Mouse (Mus musculus) layer of hippocampus, adult 9-11 months (tissue): ENCODE measurements around the gene Gm2115.

ENCODE experiments used
- DNase-seq: peaks from one replicate; pipeline ENCODE4 v3.0.0; 2022

The Gm2115 gene

DNA sequence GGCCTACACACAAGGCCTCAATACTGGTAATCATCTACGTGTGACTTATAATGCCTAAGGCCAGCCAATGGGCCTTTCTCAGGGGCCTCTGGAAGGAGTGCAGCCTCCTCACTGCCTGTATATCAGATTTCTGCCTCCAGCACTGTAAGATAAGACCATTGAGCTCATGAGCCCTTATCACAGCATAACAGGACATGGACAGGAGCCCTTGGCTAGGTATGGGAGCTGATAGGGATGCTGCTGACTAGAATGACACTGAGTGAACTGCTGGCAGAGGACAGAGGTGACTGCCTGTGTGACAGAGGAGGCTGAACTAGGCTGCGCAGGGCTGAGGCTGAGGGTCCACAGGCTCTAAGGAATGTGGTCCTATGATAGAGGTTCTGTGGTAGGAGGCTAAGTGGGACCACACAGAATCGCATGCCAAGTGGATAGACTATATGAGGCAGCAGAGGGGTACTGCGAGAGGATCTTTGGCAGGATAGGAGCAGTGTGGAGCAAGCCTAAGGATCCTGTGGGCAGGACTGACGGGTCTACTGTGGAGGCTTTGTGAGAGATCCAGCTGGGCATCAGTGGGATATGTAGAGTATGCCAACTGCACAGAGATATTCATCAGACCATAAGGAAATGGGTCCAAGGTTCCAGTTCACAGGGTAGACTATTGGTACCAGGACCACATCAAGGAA, 58.5 kb downstream of the Gm2115 start:
- no peak for DNase-seq

DNA sequence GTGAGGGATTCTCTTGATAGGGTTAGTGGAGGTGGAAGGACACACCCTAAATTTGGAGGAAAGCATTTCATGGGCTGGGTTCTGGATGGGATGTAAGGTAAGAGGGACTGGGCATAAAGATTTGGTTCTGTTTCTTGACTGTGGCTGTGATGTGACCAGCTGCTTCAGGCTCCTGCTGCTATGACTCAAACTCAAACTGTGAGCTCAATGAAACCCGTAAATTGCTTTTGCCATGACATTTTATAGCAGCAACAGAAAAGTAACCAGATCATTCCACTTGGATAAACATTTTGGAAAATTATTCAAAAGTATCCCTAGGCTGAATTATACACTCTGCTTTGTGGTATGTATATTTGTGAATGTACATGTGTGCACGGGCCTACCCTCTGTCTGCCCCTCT, 61.9 kb downstream of the Gm2115 start:
- DNase-seq = no peak

DNA sequence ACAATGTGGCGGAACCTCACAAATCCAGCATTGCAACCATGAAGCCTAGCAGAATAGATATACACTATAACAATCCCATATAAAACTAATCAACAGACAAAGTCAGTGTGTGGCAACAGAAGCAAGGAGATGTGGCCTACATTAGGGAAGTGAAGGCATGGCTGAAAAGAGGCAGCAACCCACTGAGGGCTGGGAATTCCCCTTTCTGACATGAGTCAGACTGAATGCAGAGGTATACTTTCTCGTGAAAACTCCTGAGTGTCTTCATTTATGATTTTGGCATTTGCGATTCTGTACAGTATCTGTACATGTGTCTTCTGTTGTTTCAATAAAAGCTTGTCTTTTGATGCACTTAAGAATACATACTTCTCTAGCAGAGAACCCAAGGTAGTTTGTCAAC, 62.6 kb downstream of the Gm2115 start:
- no peak for DNase-seq

DNA sequence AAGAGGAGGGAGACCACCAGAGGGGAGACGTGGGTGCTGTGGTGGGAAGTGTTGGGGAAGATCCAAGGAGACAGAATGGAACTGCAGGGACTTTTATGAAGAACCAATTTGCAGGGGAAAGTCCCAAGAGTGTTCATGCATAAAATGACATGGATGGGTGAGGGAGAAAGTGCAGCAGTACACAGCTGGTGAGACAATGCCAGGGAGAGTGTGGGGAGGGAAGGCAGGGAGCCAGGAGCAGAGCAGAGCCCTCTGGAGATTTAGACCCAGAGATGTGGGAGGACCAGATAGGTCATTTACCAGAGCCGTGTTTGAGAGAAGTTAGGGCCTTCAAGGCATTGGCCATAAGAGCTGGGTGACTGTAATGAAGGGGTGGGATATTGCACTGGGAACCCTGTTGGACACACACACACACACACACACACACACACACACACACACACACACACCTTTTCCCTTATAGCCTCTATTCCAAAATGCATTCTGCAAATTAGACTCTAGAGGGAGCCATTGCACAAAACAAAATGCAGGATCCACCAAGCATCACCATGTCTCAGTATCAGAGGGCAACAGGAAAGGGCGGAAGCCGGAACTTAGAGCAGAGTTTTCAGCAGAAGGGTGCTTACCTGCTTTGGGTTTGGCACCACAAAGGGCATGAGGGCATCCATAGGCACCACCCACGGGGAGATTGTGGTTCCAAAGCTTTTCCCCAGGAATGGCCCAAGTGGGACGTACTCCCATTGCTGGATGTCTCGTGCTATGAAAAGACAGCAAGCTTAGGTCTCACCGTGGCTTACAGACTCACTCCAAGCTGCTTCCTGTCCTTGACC, 65.5 kb downstream of the Gm2115 start:
- DNase-seq = no peak

DNA sequence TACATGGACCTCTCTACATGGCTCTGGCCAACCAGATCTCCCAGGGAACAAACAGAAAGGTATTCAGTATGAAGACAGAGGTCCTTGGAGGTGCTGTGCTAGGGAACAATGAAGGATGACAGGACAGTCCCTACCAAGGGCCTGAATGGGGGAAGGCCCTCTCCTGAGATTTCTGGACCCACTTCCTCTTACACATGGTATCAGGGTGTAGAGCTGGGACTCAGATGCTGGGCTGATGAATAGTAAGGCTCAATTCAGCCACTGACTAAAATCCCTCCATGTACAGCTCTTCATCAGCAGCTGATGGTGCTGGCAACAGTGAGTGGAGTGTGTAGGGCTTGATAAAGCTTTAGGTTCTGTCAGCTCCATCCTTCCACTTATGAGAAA, 66.2 kb downstream of the Gm2115 start:
- DNase-seq = no peak

DNA sequence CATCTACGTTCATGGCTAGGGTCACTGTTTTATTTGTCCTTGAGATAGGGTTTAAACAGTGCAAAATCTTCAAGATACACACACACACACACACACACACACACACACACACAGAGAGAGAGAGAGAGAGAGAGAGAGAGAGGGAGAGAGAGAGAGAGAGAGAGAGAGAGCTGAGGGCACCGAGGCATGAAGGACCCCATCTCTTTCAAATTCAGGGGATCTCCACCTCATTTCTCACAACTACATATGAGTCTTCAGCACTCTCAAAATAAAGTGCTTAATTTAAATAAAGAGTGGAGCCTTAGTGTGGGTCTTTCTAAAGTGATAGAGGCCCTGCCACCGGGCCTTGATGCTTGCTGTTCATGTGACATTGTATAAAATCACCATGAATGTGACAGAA, 67.2 kb downstream of the Gm2115 start:
- DNase-seq = no peak

DNA sequence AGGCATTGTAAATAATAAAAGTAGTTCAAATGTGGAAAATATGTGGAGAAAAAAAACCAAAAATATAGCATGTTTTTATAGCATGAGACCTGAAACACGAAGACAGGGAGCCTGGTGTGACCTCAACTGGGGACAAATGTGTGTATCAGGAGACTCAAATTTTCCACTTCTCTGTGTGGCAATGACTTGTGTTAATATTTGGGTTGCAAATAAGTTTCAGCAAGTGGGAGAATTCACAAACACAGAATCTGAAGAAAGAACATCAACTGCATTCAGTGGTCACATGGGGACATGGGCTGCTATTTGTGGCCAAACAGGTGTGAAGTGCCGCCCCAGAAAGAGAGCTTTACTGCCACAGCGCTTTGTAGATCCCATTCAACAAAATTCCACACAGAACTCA, 67.9 kb downstream of the Gm2115 start:
- DNase-seq = no peak

DNA sequence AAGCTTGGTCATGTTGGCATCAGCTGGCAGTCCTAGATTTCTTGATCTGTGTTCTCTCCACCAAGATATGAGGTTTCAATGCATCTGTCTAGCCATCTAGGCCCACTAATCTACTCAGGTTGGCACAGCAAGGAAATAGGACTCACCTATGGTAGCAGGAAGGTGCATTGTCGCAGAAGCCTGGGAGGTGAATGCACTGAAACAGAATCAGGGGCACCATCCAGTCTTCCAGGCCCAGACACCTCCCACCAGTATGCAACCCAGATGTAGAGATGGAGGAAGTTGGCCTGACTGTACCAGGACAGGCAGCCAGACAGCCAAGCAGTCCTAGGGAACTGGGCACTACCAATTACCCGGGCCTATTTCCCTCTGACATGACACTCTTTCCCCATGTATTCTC, 71.9 kb downstream of the Gm2115 start:
- no peak for DNase-seq

DNA sequence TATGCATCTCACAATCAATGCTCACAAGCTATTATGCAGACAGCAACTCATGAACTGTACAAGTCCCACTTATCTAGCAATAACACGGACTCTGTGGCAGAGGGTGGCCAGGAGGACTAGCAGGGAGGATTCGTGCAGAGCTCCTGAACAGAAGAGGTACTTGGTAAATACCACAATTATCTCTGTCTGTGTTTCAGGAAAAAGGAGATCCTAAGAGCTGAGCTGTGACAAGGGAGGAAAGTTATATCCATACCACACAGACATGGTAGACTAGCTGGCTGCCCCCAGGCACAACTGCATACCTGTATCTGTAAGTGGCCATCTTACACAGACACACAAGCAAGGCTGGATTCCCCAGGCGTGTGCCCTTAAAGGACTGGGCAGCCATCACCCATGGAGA, 72.6 kb downstream of the Gm2115 start:
- DNase-seq = no peak

DNA sequence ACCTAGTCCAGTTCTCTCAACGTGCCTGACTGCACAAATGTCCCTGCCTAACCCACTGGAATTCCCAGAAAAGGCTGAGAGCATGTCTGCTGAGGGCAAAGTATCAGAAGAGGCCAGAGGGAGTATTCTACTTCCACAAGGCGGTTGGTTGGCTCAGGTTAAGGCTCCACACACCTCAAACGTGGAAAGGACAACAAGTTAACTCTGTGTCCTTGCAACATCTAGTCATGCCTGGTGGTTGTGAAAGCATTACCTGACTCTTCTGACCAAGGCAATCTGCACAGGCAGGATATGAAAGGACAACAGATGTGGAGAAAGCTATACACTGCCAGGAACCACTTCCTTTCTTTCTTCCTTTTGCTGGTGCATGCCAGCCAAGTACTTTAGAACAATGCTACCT, 75.7 kb downstream of the Gm2115 start:
- DNase-seq = no peak

DNA sequence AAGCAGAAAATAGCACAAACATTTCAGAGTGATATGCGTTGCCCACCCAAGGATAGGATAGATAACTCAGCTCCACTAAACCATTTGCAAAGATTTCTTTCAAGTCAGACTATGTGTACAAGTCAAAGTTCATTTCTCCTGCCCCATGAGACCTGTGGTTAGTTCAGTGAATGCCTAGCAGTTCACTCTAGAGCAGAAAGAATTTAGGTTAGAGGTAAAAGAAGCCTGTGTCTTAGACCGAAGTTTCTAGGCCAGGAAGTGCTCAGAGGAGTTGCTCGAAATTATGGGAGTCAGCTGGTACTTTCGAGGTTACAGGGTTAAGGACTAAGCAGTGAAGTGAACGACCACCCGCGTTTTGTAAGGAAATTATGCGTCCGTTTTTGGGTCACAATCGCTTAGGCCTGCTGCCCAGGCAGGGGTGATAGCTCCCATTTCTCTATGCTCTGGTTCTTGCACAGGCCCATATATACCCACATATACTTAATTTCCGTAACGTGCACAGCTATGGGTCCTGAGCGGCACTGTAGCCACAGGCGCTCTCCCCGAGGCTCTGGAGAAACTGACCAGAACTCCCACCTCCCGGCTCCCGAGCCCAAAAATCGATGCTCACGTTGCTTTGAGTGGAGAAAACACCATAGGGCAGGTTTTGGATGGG, 76.4 kb downstream of the Gm2115 start:
- no peak for DNase-seq

DNA sequence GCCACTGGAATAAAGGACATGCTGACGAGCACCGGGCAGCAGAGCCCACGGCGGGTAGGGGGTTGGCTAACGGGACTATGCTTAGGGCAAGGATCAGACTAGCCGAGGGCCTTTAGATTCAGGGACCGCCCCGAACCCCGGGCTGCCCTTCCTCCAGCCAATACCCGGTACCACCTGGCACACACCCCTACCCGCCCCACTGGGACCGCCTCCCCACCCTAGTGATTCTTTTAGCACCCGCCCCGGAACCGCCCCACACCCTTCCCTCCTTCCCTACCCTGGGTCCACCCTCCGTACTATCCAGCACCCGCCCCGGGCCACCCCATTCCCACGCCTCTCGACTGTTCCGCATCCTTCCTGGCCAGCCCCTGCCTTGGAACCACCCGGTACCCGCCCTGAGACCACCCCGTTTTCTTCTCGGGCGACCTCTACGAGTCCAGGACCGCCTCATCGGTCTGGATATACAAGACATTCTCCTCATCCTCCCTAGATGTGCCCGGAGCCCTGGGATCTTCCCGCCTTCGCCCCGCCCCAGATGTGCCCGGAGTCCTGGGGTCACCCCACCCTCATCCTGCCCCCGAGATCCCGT, 77.0 kb downstream of the Gm2115 start:
- DNase-seq = peak; percentile 90

DNA sequence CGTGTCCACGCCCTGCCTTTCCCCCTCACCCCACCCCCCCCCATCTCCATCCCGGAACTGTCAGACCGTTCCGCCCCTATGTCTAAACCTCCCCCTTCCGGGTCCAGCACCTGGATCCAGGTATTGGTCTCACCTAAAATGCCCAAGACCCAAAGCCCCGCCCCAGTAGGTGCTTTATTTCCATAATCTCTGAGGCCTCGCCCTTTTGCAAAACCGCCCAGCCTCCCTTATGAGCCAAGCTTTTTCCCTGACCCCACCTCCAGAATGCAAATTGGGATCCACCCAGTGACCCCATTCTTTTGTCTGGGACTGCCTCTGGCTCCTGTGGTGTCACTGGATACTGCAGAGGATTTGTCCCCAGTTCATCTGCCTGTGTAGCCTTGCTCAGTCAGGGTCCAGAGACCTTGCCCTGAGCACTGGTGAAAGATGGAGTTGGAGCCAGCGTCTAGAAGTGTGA, 77.6 kb downstream of the Gm2115 start, which contains the start of gene Fah:
TSS of gene Fah (minus strand) at position 430 of the 457 bp plus-strand sequence.
- peak; percentile 32 for DNase-seq

DNA sequence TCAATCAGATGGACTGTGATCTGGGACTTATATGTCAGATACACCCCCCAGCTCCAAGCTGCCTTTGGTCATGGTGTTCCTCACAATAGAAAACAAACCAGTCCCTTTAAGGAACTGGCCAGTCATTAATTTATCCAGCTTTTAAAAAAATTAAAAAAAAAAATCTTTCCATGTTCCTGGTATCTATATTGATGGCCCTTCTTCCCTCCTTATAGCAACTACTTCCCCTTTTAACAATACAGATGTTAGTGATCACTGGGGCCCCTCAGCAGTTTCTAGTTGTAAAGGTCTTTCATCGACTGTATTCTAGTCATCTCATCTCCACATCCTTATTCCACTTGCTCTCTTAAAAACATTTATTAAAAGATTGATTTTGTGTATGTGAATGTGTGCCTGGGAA, 82.9 kb downstream of the Gm2115 start:
- no peak for DNase-seq

DNA sequence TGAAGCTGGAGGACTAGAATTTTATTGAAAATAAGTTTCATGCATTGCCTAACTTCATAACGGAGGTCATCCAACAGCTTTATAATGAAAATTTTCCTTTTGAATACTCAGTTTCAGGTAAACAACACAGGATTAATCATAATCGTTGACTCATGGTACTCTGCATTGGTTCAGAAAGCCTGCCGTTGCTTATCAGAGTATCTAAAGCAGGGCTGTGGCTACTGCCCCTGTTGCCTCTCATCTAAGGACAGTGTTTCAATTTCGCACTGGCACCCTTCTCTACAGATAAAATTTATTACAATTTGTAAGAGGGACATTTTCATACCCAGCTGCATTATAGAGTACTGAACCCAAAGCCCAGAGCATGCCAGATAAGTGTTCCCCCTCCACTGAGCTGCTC, 83.7 kb downstream of the Gm2115 start:
- DNase-seq = no peak

DNA sequence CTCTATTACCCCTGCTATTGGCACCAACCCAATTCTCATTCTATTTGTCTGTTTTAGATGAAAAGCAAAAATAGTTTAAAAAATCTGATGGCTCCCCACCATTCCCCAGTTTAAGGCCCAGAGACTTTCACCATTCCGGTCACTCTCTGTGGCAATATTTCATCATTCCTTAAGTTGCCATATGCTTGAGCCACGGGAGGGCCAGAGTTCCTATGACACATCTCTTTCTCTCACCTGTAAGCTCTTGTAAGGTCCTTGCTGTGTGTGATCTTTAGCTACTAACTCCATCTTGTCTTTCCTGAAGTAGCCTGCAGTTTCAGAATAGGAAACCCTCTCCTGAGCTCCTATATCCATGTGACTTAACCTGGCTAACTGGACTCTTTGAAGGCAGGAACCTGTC, 90.2 kb downstream of the Gm2115 start:
- DNase-seq = no peak

DNA sequence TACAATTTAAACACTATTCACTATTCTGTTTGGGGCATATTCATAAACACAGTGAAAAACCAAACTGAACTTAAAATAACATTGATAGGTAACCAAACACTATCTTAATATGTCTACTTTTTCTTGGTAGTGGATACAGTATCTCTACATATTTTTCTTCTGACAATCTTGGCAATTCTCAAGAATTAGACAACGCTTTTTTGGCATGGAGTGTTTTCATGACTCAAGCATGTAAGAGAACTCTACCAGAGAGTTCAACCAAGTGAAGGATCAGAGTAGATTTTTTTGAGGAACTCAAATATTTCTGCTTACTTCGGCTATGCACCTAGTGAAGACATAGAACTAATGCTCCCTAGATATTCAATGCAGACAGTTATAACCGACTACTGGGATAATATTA, 92.2 kb downstream of the Gm2115 start:
- DNase-seq = no peak

DNA sequence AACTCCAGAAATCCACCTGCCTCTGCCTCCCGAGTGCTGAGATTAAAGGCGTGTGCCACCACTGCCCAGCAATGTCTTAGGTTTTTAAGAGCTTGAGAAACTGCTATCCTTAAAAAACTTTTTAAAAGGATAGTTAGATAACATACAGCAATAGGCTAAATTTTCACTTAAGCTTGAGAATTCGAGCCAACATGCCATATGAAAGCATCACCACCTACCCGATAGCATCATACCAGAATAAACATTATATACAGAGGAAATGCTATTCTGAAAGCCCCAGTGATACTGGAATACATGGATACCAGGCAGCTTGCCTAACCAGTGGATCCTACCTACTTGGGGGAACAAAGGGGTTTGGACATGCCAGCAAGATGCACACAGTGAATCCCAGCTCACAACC, 95.0 kb downstream of the Gm2115 start:
- no peak for DNase-seq

DNA sequence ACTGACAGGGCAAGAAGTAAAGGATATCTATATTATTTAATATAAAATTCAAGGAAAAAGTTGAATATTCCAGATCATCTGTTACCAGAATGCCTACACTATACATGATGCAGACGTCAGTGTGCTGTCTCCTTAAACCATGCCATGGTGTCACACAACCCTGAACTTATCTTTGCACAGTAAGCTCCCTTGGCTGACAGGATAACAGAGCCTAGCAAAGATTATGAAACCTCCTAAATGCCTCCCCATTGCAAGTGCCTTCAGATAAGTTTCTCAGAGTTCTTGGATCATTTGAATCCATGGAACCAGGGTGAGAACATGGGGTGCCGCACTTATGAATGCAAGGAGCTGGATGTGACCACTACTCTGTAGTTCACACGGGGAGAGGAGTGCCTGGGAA, 103.1 kb downstream of the Gm2115 start:
- DNase-seq = no peak
